Mouse (Mus musculus) heart, adult 18-20 months (tissue): ENCODE results near the gene Cbx1. TPM values are rescaled to one million over a fixed set of nuclear protein-coding genes. Genes with fewer than 3 reads are reported as not detected.

Experiments used
- DNase-seq, 2 experiments: peaks; one replicate each; pipeline ENCODE4 v3.0.0; 2021 to 2022; ENCODE audit warnings: mixed read lengths in 1 of 2
- total RNA-seq, 2 experiments: library from RNA; stranded (reverse); gene quantifications; 2 replicates each; pipeline ENCODE4 v1.2.3; 2021

Cbx1 gene
- total RNA-seq, 2 experiments from 2014 or later, result 35.7 TPM

GRCm38 (mm10) chr11:96815895-96816294 is 27.0 kb downstream of the Cbx1 start:
- DNase-seq, result no peak

- no peak for DNase-seq
Observed at GRCm38 (mm10) chr11:96816494-96816893, 27.6 kb downstream of the Cbx1 start.

GRCm38 (mm10) chr11:96816979-96817378 is 28.1 kb downstream of the Cbx1 start:
- DNase-seq, result no peak

- no peak for DNase-seq
Observed at GRCm38 (mm10) chr11:96818128-96818710, 29.3 kb downstream of the Cbx1 start.

- no peak for DNase-seq
Observed at GRCm38 (mm10) chr11:96821956-96822355, 33.0 kb downstream of the Cbx1 start.

GRCm38 (mm10) chr11:96822675-96823470 is 33.9 kb downstream of the Cbx1 start:
- DNase-seq, result peak in 1 of 2 experiments; percentile 31

GRCm38 (mm10) chr11:96823471-96823837 is 34.5 kb downstream of the Cbx1 start:
- no peak for DNase-seq

GRCm38 (mm10) chr11:96823880-96824782 is 35.2 kb downstream of the Cbx1 start:
- peak; percentile 87 to 93 for DNase-seq

GRCm38 (mm10) chr11:96824783-96825495 is 36.0 kb downstream of the Cbx1 start:
- DNase-seq, result peak; percentile 88 to 92

- DNase-seq, result peak; percentile 72 to 73
Observed at GRCm38 (mm10) chr11:96826481-96826880, 37.6 kb downstream of the Cbx1 start.

GRCm38 (mm10) chr11:96827062-96827581 is 38.2 kb downstream of the Cbx1 start:
- peak; percentile 25 to 48 for DNase-seq

GRCm38 (mm10) chr11:96827917-96828316 is 39.0 kb downstream of the Cbx1 start:
- DNase-seq, result peak; percentile 37 to 54

- no peak for DNase-seq
Observed at GRCm38 (mm10) chr11:96828881-96829280, 40.0 kb downstream of the Cbx1 start.

- DNase-seq, result peak; percentile 94
Observed at GRCm38 (mm10) chr11:96829403-96829812, 40.5 kb downstream of the Cbx1 start.

- peak; percentile 99 to 100 for DNase-seq
Observed at GRCm38 (mm10) chr11:96829813-96830538, 41.0 kb downstream of the Cbx1 start, which contains the start of gene Nfe2l1. Gene Nfe2l1 (minus strand): TSS chr11:96829968.

- no peak for DNase-seq
Observed at GRCm38 (mm10) chr11:96830539-96831216, 41.8 kb downstream of the Cbx1 start.

GRCm38 (mm10) chr11:96831516-96831915 is 42.6 kb downstream of the Cbx1 start:
- no peak for DNase-seq

- no peak for DNase-seq
Observed at GRCm38 (mm10) chr11:96832541-96832940, 43.6 kb downstream of the Cbx1 start.

GRCm38 (mm10) chr11:96832973-96833372 is 44.0 kb downstream of the Cbx1 start:
- DNase-seq, result no peak

GRCm38 (mm10) chr11:96834127-96834526 is 45.2 kb downstream of the Cbx1 start:
- no peak for DNase-seq
